Mouse (Mus musculus) CH12.LX (cell line): ENCODE data around the gene Atp8b4. TPM values are rescaled to one million over a fixed set of nuclear protein-coding genes. Genes with fewer than 3 reads are reported as not detected.

Experiments
- DNase-seq: peaks from one replicate; pipeline ENCODE4 v3.0.0-alpha.2; 2013; ENCODE audit errors: extremely low read depth
- H3K27ac ChIP-seq: 2 replicates; pipeline ENCODE4 v1.5.1; 2012; ENCODE audit warnings: low read depth, mild to moderate bottlenecking, control low read depth, moderate library complexity; ENCODE audit not compliant: insufficient read depth
- H3K27me3 ChIP-seq: replicated peaks from 2 replicates; pipeline ENCODE3; 2012; ENCODE audit warnings: inconsistent platforms
- H3K36me3 ChIP-seq, 2 experiments: replicated peaks in 1 of 2; 2 replicates each; pipeline versions ENCODE3 to v1.6.1; 2012; ENCODE audit warnings: inconsistent platforms in 1 of 2, low read length in 1 of 2, mild to moderate bottlenecking in 1 of 2, mixed read lengths in 1 of 2, moderate library complexity in 1 of 2; ENCODE audit not compliant: control insufficient read depth in 1 of 2, insufficient read depth in 1 of 2
- H3K4me1 ChIP-seq, 2 experiments: 2 replicates each; pipeline ENCODE4 v1.6.1; 2012; ENCODE audit warnings: inconsistent platforms in 1 of 2, moderate library complexity in 1 of 2; ENCODE audit not compliant: insufficient read depth in 2 of 2, control insufficient read depth in 1 of 2
- H3K4me2 ChIP-seq: 2 replicates; pipeline ENCODE4 v1.6.1; 2012; ENCODE audit warnings: low read depth, mild to moderate bottlenecking, control low read depth; ENCODE audit not compliant: poor library complexity, insufficient read depth, severe bottlenecking
- H3K4me3 ChIP-seq, 3 experiments: fragments of 150-350 bp in 1 of 3; sonication (generic) in 1 of 3; replicated peaks in 1 of 3; 2 replicates each; pipeline versions ENCODE3 to v1.5.1; 2011 to 2012; ENCODE audit warnings: low read depth in 2 of 3, low read length in 2 of 3, mild to moderate bottlenecking in 2 of 3, moderate library complexity in 2 of 3, control low read depth in 1 of 3, improper control_type of control experiment in 1 of 3, inconsistent platforms in 1 of 3, mixed read lengths in 1 of 3; ENCODE audit not compliant: poor library complexity in 1 of 3
- H3K79me2 ChIP-seq: replicated peaks from 2 replicates; pipeline ENCODE4 v1.6.1; 2012; ENCODE audit warnings: mild to moderate bottlenecking, moderate library complexity; ENCODE audit not compliant: control insufficient read depth, poor library complexity, insufficient read depth, severe bottlenecking; ENCODE audit errors: extremely low read depth
- H3K9ac ChIP-seq: 2 replicates; pipeline ENCODE4 v1.6.1; 2012; ENCODE audit warnings: low read depth, mild to moderate bottlenecking, control low read depth, moderate library complexity; ENCODE audit not compliant: insufficient read depth
- H3K9me3 ChIP-seq: replicated peaks from 2 replicates; pipeline ENCODE3; 2012; ENCODE audit warnings: low read length, inconsistent platforms, mixed read lengths
- BHLHE40 ChIP-seq: IDR thresholded peaks from 2 replicates; pipeline ENCODE4 v1.6.1; 2011; ENCODE audit warnings: mild to moderate bottlenecking, low read depth, low read length, improper control_type of control experiment
- CHD2 ChIP-seq: IDR thresholded peaks from 2 replicates; pipeline ENCODE4 v1.6.1; 2011; ENCODE audit warnings: low read length, improper control_type of control experiment
- ELF1 ChIP-seq: IDR thresholded peaks from 2 replicates; pipeline ENCODE4 v1.6.1; 2014; ENCODE audit warnings: low read depth, mild to moderate bottlenecking, inconsistent platforms, low read length, improper control_type of control experiment
- EP300 ChIP-seq: IDR thresholded peaks from 2 replicates; pipeline ENCODE4 v1.6.1; 2011; ENCODE audit warnings: low read length, improper control_type of control experiment
- ETS1 ChIP-seq: conservative IDR thresholded peaks from 2 replicates; pipeline ENCODE4 v1.6.1; 2012; ENCODE audit warnings: low read depth, mild to moderate bottlenecking, inconsistent platforms, low read length, improper control_type of control experiment, moderate library complexity
- GABPA ChIP-seq: IDR thresholded peaks from 2 replicates; pipeline ENCODE4 v1.6.1; 2012; ENCODE audit warnings: low read depth, low read length, improper control_type of control experiment, inconsistent platforms; ENCODE audit not compliant: insufficient replicate concordance
- MAZ ChIP-seq: IDR thresholded peaks from 2 replicates; pipeline ENCODE4 v1.6.1; 2012; ENCODE audit warnings: low read depth, mild to moderate bottlenecking, inconsistent platforms, low read length, improper control_type of control experiment, moderate library complexity
- MEF2A ChIP-seq: IDR thresholded peaks from 2 replicates; pipeline ENCODE4 v1.6.1; 2014; ENCODE audit warnings: low read depth, mild to moderate bottlenecking, inconsistent platforms, low read length, improper control_type of control experiment, borderline replicate concordance
- NELFE ChIP-seq: IDR thresholded peaks from 2 replicates; pipeline ENCODE4 v1.6.1; 2011; ENCODE audit warnings: low read depth, low read length, improper control_type of control experiment
- PAX5 ChIP-seq: IDR thresholded peaks from 2 replicates; pipeline ENCODE4 v1.6.1; 2012; ENCODE audit warnings: low read length, inconsistent platforms, mixed read lengths
- SIN3A ChIP-seq: IDR thresholded peaks from 2 replicates; pipeline ENCODE4 v1.6.1; 2012; ENCODE audit warnings: low read length, improper control_type of control experiment, inconsistent platforms
- SMC3 ChIP-seq: IDR thresholded peaks from 2 replicates; pipeline ENCODE4 v1.6.1; 2011; ENCODE audit warnings: low read depth, low read length, improper control_type of control experiment
- TBP ChIP-seq: conservative IDR thresholded peaks from 2 replicates; pipeline ENCODE4 v1.6.1; 2011; ENCODE audit warnings: low read depth, low read length, improper control_type of control experiment
- UBTF ChIP-seq: IDR thresholded peaks from 2 replicates; pipeline ENCODE4 v1.6.1; 2012; ENCODE audit warnings: low read depth, mild to moderate bottlenecking, inconsistent platforms, low read length, improper control_type of control experiment, moderate library complexity
- USF1 ChIP-seq: IDR thresholded peaks from 2 replicates; pipeline ENCODE4 v1.6.1; 2014; ENCODE audit warnings: low read depth, mild to moderate bottlenecking, inconsistent platforms, low read length, improper control_type of control experiment
- ZMIZ1 ChIP-seq: IDR thresholded peaks from 2 replicates; pipeline ENCODE4 v1.6.1; 2012; ENCODE audit warnings: low read depth, mild to moderate bottlenecking, inconsistent platforms, low read length, improper control_type of control experiment
- ZNF384 ChIP-seq: IDR thresholded peaks from 2 replicates; pipeline ENCODE4 v1.6.1; 2012; ENCODE audit warnings: low read depth, low read length, improper control_type of control experiment, inconsistent platforms
- dilution Hi-C: fragments of 300-500 bp; cut with MboI; formaldehyde crosslinking; loops from 2 replicates; pipeline ENCODE4 v1.14.3; 2020; ENCODE audit warnings: low sequenced_read_pairs; ENCODE audit not compliant: extremely low pct_unique_long_range_greater_than_20kb, extremely low pct_ligation_motif_present
- in situ Hi-C: fragments of 300-500 bp; cut with MboI; formaldehyde crosslinking; loops from 3 replicates; pipeline ENCODE4 v1.14.3; 2019; ENCODE audit warnings: low sequenced_read_pairs, low pct_ligation_motif_present, low pct_unique_long_range_greater_than_20kb, mixed read lengths
- polyA plus RNA-seq: library from polyadenylated mRNA; unstranded; fragments of >175 nt; gene quantifications from 2 replicates; pipeline ENCODE4 v1.2.1, GENCODE M21; 2012; ENCODE audit warnings: low read depth; ENCODE audit not compliant: insufficient read length
- total RNA-seq, 2 experiments: library from RNA; depleted of rRNA; stranded (reverse); fragments of 300-350 nt in 1 of 2; fragments of >200 nt in 1 of 2; gene quantifications; 2 replicates each; pipeline ENCODE4 v1.2.3; 2012 to 2014

The Atp8b4 gene
- total RNA-seq (2012; rRNA removed) = 1.0 and 1.9 TPM in 2 replicates
- 0.72 and 0.79 TPM in 2 replicates for total RNA-seq (2014; rRNA removed)
- 0.50 and 1.5 TPM in 2 replicates for polyA plus RNA-seq

- peak within 1 kb of the TSS; percentile 61 for H3K9ac ChIP-seq
- no peaks in the 10 kb centered on the region for H3K27me3 ChIP-seq
- H3K79me2 ChIP-seq = no peaks in the 10 kb centered on the region
- H3K9me3 ChIP-seq = no peaks in the 10 kb centered on the region
- no peaks in the 10 kb centered on the region for H3K36me3 ChIP-seq
- TF ChIP-seq ETS1 = no peak
- TF ChIP-seq SMC3 = no peak
- no peak for TF ChIP-seq CHD2
- no peak for TF ChIP-seq ZNF384
- no peak for TF ChIP-seq ELF1
- no peak for TF ChIP-seq UBTF
- TF ChIP-seq ZMIZ1 = no peak
- TF ChIP-seq MEF2A = no peak
- TF ChIP-seq GABPA = no peak
- TF ChIP-seq EP300 = no peak
- no peak for TF ChIP-seq BHLHE40
- TF ChIP-seq PAX5 = no peak
- no peak for TF ChIP-seq SIN3A
- TF ChIP-seq USF1 = no peak
- DNase-seq = no peak
- H3K4me1 ChIP-seq = peaks cover 10 to 28% of the 10 kb centered on the region in 2 experiments
- H3K4me3 ChIP-seq = peak within 1 kb of the TSS; percentile 34 to 53 (median 44)
- dilution Hi-C loops = no loop called here
- peak within 1 kb of the TSS; percentile 82 for H3K4me2 ChIP-seq
- H3K27ac ChIP-seq = no peak within 1 kb of the TSS
- in situ Hi-C loops = no loop called here
Observed at GRCm38 (mm10) chr2:126500521-126500920, at the start of gene Atp8b4. TSS of gene Atp8b4 (minus strand) at chr2:126500674.

- Histone ChIP-seq H3K4me2 (no peak overlapping the region), H3K27ac (no peak overlapping the region), H3K9me3 (peaks cover 6% of the 10 kb centered on the region), H3K4me3 (no peak overlapping the region), H3K79me2 (no peaks in the 10 kb centered on the region), H3K4me1 (peaks cover 3 to 9% of the 10 kb centered on the region in 2 experiments; a peak in 3 of 4 replicates), H3K9ac (no peak overlapping the region), H3K27me3 (no peaks in the 10 kb centered on the region), H3K36me3 (no peaks in the 10 kb centered on the region)
- dilution Hi-C loops (no loop called here), in situ Hi-C loops (no loop called here)
- no peak for TF ChIP-seq TBP
- no peak for TF ChIP-seq NELFE
- TF ChIP-seq MAZ = no peak
- TF ChIP-seq PAX5 = no peak
- DNase-seq = no peak
Observed at GRCm38 (mm10) chr2:126549681-126550080, 49.2 kb upstream of the Atp8b4 start.
